Mouse (Mus musculus) hindlimb bud, embryonic 11.5 days (tissue): Measurements from ENCODE around the gene Myl10.
"Not testable (repeated sequence)": the region's sequence is repeated elsewhere in the genome, so short reads cannot be mapped to it uniquely, and the experiment has no call there.

Experiments used
- DNase-seq: peaks from one replicate; pipeline ENCODE4 v3.0.0-alpha.2; 2012; ENCODE audit warnings: low read depth, low spot score; ENCODE audit errors: extremely low spot score

Myl10 gene

GRCm38 (mm10) chr5:136692784-136693183, at the start of gene Myl10:
TSS of gene Myl10 (plus strand) at chr5:136693146.
- no peak for DNase-seq

- no peak for DNase-seq
Measured at GRCm38 (mm10) chr5:136646731-136647328, 46.1 kb upstream of the Myl10 start.

DNA sequence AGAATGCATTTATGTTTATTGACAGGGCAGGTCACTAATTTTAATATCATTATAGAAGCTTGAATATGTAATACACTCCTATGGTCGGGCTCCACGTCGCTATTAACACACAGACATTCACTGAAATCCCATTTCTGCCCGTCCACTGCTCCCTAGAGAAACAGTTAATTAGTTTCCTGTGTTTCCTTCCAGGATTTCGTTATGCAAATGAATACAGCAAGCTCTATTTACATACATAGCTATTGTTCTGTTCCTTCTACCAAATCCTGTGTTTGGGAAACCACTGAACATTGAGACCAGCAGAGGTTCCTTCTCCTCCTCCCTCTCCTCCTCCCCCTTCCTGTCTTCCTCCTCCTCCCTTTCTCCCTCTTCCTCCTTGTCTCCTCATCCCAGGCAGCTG, 43.9 kb upstream of the Myl10 start:
- DNase-seq, result no peak

DNA sequence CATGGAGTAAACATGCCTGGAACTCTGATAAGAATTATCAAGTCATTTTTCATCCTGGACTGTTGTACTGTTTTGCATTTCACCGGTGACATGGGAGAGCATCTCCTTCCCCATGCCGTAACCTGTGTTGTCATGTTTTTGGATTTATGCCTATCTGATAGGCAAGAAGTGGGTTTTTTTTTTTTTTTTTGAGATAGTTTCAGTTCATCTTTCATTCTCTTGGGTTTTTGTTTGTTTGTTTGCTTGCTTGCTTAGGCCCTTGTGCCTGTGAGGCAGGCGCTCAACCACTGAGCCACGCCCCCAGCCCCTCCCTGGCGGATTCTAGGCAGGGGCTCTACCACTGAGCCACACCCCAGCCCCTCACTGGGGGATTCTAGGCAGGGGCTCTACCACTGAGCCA, 43.3 kb upstream of the Myl10 start:
- no peak for DNase-seq

GRCm38 (mm10) chr5:136654481-136654880, 38.5 kb upstream of the Myl10 start:
- no peak for DNase-seq

DNA sequence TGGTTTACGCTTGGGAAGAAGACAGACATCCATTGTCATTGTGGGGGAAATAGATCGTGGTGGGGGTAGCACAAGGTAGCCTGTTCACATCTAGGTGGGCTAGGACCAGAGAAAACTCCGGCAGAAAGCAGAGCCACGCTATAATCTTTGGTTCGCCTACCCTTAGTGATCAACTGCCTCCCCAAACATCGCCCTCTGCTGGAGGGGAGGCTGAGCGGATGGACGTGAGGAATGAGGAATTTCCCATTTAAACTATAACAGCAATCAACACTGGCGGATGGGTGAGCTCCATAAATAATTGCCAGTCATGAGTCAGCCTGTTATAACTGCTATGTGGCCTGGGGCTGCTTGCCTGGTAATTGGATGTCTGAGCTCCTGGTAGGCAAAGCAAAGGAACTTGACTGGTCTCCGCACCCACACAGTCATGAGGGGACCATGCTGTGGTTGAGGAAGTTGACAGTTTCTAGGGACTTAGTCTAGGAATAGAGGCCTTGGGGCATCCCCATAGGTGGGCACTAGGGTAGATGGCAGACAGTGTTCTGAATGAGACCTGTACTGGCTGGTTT, 36.0 kb upstream of the Myl10 start:
- no peak for DNase-seq

DNA sequence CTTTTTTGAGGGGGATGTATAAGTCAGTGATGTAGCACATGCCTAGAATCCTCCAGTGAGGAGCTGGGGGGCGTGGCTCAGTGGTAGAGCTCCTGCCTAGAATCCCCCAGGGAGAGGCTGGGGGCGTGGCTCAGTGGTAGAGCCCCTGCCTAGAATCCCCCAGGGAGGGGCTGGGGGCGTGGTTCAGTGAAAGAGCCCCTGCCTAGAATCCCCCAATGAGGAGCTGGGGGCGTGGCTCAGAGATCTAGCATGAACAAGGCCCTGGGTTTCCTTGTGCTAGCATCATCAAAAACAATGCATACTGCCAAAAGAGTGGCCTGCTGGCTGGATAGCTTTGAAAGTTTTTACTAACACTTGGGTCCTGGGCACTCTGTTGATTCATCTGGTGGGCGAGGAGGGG, 32.2 kb upstream of the Myl10 start:
- DNase-seq, result not testable (repeated sequence)

DNA sequence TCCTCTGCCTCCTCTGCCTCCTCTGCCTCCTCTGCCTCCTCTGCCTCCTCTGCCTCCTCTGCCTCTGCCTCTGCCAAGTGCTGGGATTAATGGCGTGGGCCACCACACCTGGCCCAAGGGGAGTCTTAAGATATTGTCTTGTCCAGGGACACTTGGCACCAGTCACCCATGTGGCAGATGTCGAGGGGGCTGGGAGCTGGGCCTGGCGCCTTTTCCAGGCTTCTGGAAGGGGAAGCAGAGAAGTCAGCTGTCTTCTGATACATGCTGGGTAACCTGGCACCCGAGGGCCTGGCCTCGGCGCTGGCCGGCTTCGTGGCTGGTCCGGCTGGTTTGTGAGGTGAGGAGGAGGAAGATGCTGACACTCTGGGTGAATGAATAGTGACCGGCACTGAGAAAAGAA, 30.7 kb upstream of the Myl10 start:
- DNase-seq, result no peak

DNA sequence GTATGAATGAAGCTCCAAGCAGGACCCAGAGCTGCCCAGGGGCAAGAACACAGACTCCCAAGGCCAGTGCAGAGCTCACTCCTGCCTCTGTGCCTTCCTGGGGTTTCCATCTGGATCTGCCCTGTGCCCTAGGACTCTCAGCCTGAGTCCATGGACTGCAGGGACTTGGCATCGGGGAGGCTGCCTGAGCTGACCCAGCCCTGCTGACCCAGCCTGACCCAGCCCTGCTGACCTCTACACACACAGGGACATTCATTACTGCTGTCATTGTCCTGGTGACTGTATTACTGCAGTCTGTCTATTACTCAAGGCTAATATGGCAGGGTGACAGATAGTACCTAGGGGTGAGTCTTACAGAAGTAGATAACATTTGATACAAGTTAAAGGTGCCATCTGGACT, 30.1 kb upstream of the Myl10 start:
- DNase-seq, result no peak

DNA sequence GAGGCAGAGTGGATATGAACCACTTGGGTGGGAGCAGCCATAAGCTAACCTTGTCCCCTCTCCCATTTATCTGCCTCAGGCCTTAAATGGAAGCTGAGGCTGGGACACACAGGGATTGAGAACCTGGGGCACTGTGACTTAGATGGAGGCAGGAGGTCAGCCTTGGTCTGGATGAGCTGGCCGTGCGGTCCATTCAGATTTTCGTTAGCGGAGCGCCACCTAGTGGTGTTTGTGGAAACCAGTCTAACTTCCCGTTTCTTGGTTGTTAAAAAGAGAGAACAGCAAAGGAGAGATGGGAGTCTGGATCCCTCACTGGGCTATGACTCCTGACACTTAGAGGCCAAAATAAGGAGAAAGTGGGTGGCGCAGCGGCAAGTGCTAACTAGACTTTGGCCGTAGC, 28.4 kb upstream of the Myl10 start:
- DNase-seq, result peak; percentile 79

- DNase-seq, result no peak
Measured at GRCm38 (mm10) chr5:136676315-136677030, 16.5 kb upstream of the Myl10 start.

DNA sequence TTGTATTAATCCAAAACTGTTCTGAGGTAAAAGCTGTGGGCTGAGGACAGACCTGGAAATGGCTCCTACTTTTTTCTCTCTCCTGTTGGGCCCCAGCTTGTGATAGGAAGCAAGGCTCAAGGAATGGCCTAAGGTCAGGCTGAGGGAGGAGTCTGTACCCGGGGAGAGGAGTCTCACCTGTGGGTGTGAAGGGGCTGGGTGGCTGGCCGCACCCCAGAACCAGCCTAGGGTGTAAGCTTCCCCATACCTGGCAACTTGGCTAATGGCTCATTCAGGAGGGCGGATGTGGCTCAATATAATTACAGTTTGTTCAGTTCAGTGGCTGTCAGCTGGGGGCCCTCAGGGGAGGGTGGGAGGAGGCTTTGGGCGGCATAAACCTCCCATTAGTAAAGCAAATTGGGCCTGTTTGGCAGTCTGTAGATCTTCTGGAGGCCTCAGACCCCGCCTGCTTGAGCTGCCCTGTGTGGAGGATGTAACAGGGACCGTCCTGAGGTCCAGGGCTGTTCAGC, 14.1 kb upstream of the Myl10 start:
- DNase-seq, result no peak

GRCm38 (mm10) chr5:136686349-136686748, 6.6 kb upstream of the Myl10 start:
- DNase-seq, result no peak

GRCm38 (mm10) chr5:136687561-136687960, 5.4 kb upstream of the Myl10 start:
- DNase-seq, result no peak

- no peak for DNase-seq
Measured at GRCm38 (mm10) chr5:136688841-136689240, 4.1 kb upstream of the Myl10 start.

DNA sequence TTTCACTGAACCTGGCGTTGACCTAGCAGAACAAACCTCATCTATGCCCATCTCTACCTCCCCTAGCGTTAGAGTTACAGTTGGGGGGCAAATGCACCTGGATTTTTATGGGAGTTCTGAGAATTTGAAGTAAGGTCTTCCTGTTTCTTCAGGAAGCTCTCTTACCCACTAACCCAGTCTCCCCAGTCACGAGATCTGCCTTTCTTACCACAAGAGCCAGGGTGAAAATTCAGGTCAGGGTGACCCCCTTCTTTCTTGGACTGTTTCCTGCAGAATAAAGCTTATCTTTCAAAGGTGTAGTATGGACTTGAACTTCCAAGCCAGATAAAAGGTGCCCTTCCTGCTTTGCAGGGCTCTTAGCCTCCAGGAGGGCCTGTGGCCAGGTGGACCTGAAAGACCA, 1.8 kb upstream of the Myl10 start:
- no peak for DNase-seq

GRCm38 (mm10) chr5:136693418-136693817, 472 bp downstream of the Myl10 start:
- no peak for DNase-seq

DNA sequence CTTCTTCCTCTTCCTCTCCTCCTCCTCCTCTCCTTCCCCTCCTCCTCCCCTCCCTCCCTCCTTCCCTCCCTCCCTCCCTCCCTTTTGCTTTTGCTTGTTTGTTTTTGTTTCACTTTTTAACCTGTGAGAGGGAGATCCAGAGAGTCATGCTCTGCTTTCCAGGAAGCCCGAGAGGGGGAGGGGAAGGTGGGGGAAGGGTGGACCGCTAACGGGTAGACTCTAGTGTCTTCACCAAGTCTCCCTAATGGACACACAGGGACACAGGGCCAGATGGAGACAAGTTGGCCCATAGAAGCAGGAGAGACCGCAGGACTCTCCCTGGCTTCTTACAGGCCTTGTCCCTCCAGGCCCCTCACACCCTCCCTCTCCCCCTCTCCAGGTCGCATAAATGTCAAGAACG, 2.0 kb downstream of the Myl10 start:
- no peak for DNase-seq

DNA sequence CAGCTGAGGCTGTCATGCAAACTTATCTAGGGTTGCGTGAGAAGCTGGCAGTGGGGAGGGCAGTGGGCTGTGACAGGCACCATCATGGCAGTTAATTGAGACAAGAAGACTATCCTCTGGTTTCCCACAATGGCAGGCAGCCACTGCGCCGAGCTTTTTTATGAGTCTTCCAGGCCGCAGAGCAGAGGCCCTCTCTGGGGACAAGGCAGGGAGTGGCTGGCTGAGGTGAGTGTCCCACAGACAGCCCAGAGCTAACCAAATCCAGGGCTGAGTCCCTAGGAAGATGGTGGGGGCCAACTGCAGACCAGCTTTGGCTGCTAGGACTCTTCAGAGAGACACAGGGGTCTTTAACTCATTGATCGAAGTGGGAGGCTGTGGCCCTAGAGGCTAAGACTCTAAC, 3.6 kb downstream of the Myl10 start:
- no peak for DNase-seq

DNA sequence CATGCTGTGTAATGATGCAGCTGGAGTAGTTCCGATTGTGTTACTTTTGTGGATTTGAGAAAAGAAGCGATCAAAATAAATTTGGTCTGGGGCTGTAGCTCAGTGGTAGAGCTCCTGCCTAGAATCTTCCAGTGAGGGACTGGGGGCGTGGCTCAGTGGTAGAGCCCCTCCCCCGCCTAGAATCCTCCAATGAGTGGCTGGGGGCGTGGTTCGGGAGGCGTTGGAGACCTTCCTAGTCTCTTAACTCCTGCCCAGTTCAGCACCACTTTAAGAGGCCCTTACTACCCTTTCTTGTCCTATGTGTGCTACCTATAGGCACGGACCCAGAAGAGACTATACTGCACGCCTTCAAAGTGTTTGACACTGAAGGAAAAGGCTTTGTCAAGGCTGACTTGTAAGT, 4.7 kb downstream of the Myl10 start:
- no peak for DNase-seq

DNA sequence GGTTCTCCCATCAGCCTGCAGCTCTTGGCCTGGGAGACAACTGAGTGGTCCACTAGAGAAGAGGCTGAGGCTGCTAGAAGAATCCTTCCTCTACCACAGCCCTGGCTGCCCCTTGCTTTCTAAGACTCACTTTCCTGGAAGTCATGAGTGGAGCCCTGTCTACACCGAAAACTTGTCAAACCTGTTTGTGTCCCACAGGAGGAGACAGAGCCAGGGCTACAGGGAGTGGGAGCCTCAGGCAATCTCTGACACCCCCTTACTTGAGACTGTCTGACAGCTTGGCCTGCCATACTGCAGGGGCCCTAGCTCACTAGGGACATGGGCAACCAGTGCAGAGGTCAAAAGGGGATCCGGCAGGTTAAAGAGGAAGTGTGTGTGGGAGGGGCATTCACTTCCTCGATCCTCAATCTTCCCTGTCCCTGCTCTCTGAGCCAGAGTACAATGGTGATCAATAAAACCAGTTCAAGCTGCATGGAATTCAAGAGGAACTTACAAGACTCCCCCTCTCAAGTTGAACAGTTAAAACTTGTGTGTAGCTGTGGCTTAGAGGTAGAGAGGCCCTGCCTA, 9.3 kb downstream of the Myl10 start:
- no peak for DNase-seq

DNA sequence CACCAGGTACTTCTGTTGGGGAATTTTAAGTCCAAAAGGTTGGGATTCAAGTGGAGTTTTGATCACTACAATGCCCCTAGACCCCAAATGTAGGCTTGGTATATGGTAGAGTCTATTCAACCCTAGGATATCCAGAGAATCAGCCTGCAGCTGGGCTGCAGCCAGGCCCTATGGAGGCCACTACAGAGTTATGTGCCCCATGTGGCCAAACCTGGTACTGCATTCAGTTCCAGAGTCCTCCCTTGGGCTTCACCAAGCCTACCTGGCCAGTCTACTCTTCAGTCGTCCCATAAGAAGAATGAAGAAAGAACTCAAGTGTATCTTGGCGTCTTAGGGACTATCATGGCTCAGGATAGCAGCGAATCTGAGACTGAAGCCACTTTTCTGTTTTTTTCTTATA, 10.8 kb downstream of the Myl10 start:
- peak; percentile 47 for DNase-seq
